Mouse (Mus musculus) lung, adult 18-20 months (tissue): ENCODE data around the gene 9630041A04Rik.
A peak's percentile ranks its signal among the peaks of the same experiment; 100 is the strongest.

Source experiments
- DNase-seq, 2 experiments: peaks; one replicate each; pipeline ENCODE4 v3.0.0; 2022; ENCODE audit warnings: mixed read lengths in 2 of 2

9630041A04Rik gene

GRCm38 (mm10) chr9:101861596-101862471 lies at the start of gene 9630041A04Rik:
Gene 9630041A04Rik (plus strand): TSS chr9:101861841.
- DNase-seq, result no peak

- no peak for DNase-seq
Observed at GRCm38 (mm10) chr9:101823896-101824295, 37.7 kb upstream of the 9630041A04Rik start.

GRCm38 (mm10) chr9:101825626-101826025 lies 36.0 kb upstream of the 9630041A04Rik start:
- DNase-seq, result no peak

- DNase-seq, result no peak
Observed at GRCm38 (mm10) chr9:101833619-101834018, 28.0 kb upstream of the 9630041A04Rik start.

- DNase-seq, result no peak
Observed at GRCm38 (mm10) chr9:101841101-101841500, 20.5 kb upstream of the 9630041A04Rik start.

GRCm38 (mm10) chr9:101843893-101844292 lies 17.7 kb upstream of the 9630041A04Rik start:
- DNase-seq, result no peak

- no peak for DNase-seq
Observed at GRCm38 (mm10) chr9:101845691-101846090, 15.9 kb upstream of the 9630041A04Rik start.

GRCm38 (mm10) chr9:101862481-101863065 lies 932 bp downstream of the 9630041A04Rik start:
- peak; percentile 48 to 57 for DNase-seq

- peak in 1 of 2 experiments; percentile 4 for DNase-seq
Observed at GRCm38 (mm10) chr9:101863130-101863529, 1.5 kb downstream of the 9630041A04Rik start.

GRCm38 (mm10) chr9:101868593-101868992 lies 7.0 kb downstream of the 9630041A04Rik start:
- DNase-seq, result no peak

GRCm38 (mm10) chr9:101870034-101870433 lies 8.4 kb downstream of the 9630041A04Rik start:
- no peak for DNase-seq

- no peak for DNase-seq
Observed at GRCm38 (mm10) chr9:101875306-101875705, 13.7 kb downstream of the 9630041A04Rik start.

- DNase-seq, result no peak
Observed at GRCm38 (mm10) chr9:101877109-101877987, 15.7 kb downstream of the 9630041A04Rik start.

- DNase-seq, result peak in 1 of 2 experiments; percentile 15
Observed at GRCm38 (mm10) chr9:101883295-101883694, 21.7 kb downstream of the 9630041A04Rik start.

- no peak for DNase-seq
Observed at GRCm38 (mm10) chr9:101897851-101898250, 36.2 kb downstream of the 9630041A04Rik start.

- no peak for DNase-seq
Observed at GRCm38 (mm10) chr9:101903406-101903805, 41.8 kb downstream of the 9630041A04Rik start.

- DNase-seq, result no peak
Observed at GRCm38 (mm10) chr9:101907747-101908255, 46.2 kb downstream of the 9630041A04Rik start.

GRCm38 (mm10) chr9:101908849-101909248 lies 47.2 kb downstream of the 9630041A04Rik start:
- DNase-seq, result no peak

- no peak for DNase-seq
Observed at GRCm38 (mm10) chr9:101909491-101909890, 47.9 kb downstream of the 9630041A04Rik start.

- peak in 1 of 2 experiments; percentile 20 for DNase-seq
Observed at GRCm38 (mm10) chr9:101911176-101911866, 49.7 kb downstream of the 9630041A04Rik start.

- no peak for DNase-seq
Observed at GRCm38 (mm10) chr9:101915082-101915481, 53.4 kb downstream of the 9630041A04Rik start.

- DNase-seq, result no peak
Observed at GRCm38 (mm10) chr9:101918771-101919170, 57.1 kb downstream of the 9630041A04Rik start.
